Mouse (Mus musculus) c-Kit-positive CD71-positive TER-119-positive erythroid progenitor cells, embryonic 14.5 days (primary cell): ENCODE results near the gene Fkbp1a.

Experiments used
- DNase-seq: peaks from one replicate; pipeline ENCODE4 v3.0.0-alpha.2; 2013; ENCODE audit warnings: low spot score

The Fkbp1a gene

DNA sequence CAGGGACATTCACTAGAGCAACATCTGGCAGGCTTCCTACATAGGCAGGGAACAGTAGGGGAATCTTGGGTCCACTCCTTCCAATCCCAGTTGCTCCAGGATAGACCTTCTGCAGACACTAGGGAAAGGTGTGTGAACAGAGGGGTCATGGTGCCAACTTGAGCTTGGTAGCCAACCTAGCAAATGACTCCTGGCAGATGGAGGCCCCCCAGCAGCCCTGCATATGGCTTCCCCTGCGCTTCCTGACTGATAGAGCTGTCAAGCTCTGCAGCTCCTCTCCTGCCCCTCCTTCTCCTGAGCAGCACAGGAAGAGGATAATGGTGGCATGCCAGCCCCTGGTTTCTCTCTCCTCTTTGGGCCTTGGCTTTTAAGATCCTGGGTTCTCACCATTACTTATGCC, 66.2 kb downstream of the Fkbp1a start:
- DNase-seq, result no peak

- no peak for DNase-seq
Measured at GRCm38 (mm10) chr2:151609974-151610373, 67.7 kb downstream of the Fkbp1a start.
